Mouse (Mus musculus) cerebellum, postnatal 14 days (tissue): ENCODE data around the gene Olfr1118.
"Not testable (repeated sequence)": the region's sequence is repeated elsewhere in the genome, so short reads cannot be mapped to it uniquely, and the experiment has no call there.

ENCODE experiments used
- DNase-seq, 2 experiments: peaks; one replicate each; pipeline ENCODE4 v3.0.0; 2021; ENCODE audit warnings: mixed read lengths in 2 of 2

Olfr1118 gene

GRCm38 (mm10) chr2:87307281-87307680, at the start of gene Olfr1118:
Olfr1118 (plus strand) TSS chr2:87307581.
- DNase-seq = no peak

GRCm38 (mm10) chr2:87267234-87267633, 40.1 kb upstream of the Olfr1118 start, which contains the start of gene Olfr1116:
Olfr1116 (plus strand) TSS chr2:87267534.
- DNase-seq = no peak

DNA sequence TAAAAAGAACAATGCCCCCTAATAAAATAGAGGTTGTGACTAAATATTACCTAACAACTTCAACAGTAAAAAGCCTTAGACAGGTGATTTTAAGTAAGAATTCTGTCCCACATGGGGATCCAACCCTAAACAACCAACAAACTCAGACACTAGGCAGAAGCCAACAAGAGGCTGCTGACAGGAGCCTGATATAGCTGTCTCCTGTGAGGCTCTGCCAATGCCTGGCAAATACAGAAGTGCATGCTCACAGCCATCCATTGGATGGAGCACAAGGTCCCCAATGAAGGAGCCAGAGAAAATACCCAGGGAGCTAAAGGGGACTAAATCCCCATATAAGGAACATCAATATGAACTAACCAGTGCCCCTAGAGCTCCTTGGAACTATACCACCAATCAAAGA, 13.4 kb upstream of the Olfr1118 start:
- not testable (repeated sequence) for DNase-seq

- DNase-seq = no peak
These were observed 47.1 kb downstream of the Olfr1118 start, which contains the start of gene Olfr1120 for GRCm38 (mm10) chr2:87354515-87354914. Olfr1120 (plus strand) TSS chr2:87354815.

GRCm38 (mm10) chr2:87360121-87360520, 52.7 kb downstream of the Olfr1118 start:
- DNase-seq = not testable (repeated sequence)
